Mouse (Mus musculus): ENCODE results near the gene Atp8b4.
"Not testable (repeated sequence)": the region's sequence is repeated elsewhere in the genome, so short reads cannot be mapped to it uniquely, and the experiment has no call there.

Atp8b4 gene

GRCm38 (mm10) chr2:126495832-126496695 lies 4.4 kb downstream of the Atp8b4 start:
- peak; percentile 38 for DNase-seq (ENCODE audit: low read depth)

- DNase-seq (ENCODE audit: low read depth) = no peak
These were observed 5.2 kb downstream of the Atp8b4 start for GRCm38 (mm10) chr2:126495230-126495629.

DNA sequence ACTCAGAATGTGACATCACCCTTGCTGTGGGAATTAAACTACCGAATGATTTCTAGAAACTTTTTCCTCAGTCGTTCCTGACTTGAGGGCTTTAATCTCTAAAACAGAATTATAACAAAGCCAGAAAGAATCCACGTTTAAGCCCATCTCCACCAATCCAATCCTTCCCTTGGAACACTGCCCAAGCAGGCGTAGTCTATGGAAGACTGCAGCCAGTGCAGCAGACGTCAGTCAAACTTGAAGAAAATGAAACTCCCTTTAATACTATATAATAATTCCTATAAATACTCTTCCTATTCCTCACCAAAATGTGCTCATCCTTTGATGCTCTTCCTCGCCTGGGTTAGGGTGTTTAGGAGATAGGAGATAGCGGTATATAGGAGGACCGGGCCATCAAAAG lies 7.2 kb downstream of the Atp8b4 start:
- DNase-seq (ENCODE audit: low read depth) = no peak

DNA sequence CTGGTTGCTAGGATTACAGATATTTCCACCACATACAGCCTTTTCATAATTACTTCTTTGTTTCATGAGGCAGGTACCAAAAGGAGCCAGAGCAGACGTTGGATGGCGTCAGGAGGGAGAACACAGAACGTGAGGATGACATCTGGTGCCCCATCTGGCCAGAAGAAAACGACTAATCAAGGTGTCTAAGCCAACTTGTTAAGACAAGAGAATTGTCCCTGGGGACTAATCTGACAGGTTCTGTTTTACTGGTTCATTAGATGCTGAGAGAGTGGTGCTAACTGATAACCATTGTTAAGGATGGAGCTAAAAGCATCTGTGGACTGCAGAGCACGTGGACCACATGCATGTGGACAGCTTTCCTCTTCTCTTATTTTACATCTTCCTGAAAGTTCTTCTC lies 7.8 kb downstream of the Atp8b4 start:
- no peak for DNase-seq (ENCODE audit: low read depth)

- peak; percentile 94 for DNase-seq (ENCODE audit: low read depth)
These were observed 9.0 kb downstream of the Atp8b4 start for GRCm38 (mm10) chr2:126491446-126491845.

DNA sequence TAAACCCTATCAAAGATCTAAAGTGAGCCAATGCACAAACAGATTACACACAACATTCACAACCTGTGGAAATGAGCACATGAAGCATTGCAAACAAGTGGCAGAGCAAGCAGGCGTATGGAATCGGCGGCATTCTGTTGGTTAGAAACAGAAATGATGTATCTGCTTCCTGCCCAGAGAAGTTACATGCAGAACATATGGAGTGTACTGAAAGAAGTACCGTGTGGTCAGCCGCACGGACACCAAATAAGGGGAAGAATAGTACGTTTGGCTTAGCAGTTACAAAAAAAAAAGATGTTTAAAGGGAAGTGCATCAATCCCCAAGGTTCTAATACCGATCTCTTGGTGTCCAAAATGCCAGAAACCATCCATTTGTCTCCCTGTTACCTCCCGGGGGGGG lies 9.9 kb downstream of the Atp8b4 start:
- DNase-seq (ENCODE audit: low read depth) = peak; percentile 55

- DNase-seq (ENCODE audit: low read depth) = no peak
These were observed 15.0 kb downstream of the Atp8b4 start for GRCm38 (mm10) chr2:126485262-126486017.

DNA sequence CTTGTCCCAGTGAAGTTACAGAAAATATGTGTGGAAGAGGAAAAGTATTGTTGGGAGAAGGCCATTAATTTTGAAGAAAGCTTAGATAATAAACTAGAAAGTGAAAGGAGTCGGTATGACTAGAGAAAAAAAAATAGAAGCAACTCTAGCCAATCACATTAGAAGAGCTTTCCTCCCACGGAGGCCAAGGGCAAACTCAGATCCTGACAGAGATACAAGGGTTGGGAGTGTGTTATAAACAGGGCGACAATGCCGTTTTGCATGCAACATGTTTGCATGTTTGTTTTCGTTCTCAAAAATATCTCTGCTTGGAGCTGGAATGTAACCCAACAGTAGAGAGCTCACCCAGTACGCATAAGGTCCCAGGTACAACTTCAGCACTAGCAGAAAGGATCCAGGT lies 17.1 kb downstream of the Atp8b4 start:
- no peak for DNase-seq (ENCODE audit: low read depth)

DNA sequence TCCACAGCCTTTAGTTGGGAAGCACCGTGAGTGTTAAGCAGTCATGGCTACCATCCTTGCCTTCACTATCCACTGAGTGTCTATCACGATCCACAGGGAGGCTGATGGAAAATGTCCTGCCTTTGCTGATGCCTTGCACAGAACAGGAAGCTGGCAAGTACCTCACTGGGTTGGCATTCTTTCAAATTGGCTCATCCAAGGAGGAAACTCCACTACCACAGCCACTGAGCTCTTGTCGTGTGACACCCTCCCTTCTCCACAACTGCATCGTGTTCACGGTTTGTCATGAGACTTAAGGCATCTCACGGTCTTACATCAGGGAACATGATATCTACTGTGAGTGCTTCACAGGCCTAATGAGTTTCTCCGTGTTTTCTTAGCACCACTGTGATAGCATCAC lies 22.9 kb downstream of the Atp8b4 start:
- peak; percentile 66 for DNase-seq (ENCODE audit: low read depth)

DNA sequence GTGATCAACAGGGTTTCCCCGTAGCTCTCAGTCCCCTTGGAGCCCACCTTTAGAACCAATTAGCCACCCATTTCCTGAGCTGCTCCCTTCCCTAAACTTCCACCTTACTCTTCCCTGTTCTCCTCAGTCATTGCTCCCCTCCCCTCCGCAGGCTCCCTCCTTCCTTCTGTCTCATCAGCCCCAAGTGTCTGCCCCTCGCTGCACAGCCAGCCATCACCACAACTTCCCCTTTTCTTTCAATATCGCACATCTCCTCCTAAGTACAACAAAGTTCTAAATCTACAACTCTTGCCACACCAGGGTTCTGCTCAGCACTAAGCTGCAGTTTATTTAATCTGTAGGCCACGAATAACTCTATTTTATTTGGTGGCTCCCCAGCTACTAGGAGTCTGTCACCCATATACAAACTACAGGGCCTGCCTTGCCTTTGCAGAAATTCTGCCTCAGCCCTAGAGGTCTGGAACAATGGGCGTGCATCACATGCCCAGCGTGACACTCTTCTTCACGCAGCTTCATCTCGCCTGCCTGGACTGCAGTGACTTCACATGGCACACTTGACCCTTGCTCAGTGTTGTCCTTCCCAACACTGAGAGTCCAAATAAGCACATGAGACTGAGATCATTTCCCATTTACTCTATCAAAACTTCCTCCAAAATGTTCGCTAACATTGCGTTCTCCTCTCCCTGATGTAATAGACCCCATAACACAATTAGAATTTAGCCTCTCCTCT lies 24.6 kb downstream of the Atp8b4 start:
- peak; percentile 93 for DNase-seq (ENCODE audit: low read depth)

- peak; percentile 97 for DNase-seq (ENCODE audit: low read depth)
These were observed 26.5 kb downstream of the Atp8b4 start for GRCm38 (mm10) chr2:126474019-126474418.

- DNase-seq (ENCODE audit: low read depth) = no peak
These were observed 27.6 kb downstream of the Atp8b4 start for GRCm38 (mm10) chr2:126472836-126473235.

DNA sequence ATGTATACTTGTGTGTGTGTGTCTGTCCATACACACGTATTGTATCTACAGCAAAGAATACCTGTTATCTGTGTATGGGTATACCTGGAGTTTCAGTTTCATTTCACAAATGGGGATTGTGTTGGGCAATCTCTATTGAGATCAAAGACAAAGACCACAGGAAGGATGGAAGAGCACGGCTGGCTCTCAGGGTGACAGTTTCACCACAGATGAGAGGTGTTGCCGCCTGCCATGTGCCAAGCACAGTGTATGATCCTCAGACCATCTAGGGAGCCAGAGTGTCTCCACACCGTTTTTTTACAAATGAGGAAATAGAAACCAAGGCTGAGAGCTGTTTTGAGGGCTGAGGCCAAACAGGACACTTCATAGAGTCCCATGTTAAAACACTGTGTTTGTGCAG lies 32.7 kb downstream of the Atp8b4 start:
- peak; percentile 78 for DNase-seq (ENCODE audit: low read depth)

GRCm38 (mm10) chr2:126466391-126467134 lies 33.9 kb downstream of the Atp8b4 start:
- peak; percentile 82 for DNase-seq (ENCODE audit: low read depth)

GRCm38 (mm10) chr2:126458661-126459060 lies 41.8 kb downstream of the Atp8b4 start:
- DNase-seq (ENCODE audit: low read depth) = peak; percentile 61

- DNase-seq (ENCODE audit: low read depth) = not testable (repeated sequence)
These were observed 42.7 kb downstream of the Atp8b4 start for GRCm38 (mm10) chr2:126457759-126458158.

DNA sequence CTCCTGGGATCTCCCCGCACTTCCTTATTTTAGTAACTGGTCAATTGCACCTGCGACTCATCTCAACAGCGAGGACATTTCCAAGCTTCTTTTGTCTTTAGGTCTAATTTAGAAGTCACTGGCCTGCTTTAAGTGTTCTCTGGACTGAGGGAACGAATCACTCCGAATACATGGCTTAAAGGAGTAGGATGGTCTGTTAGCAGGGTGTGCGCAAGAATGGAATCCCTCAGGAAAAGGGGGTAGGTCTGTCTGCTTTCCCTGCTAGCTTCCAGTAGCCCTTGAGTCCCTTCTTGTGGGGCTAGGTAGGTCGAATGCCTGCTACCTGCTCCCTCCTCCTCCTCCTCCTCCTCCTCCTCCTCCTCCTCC lies 49.6 kb downstream of the Atp8b4 start:
- DNase-seq (ENCODE audit: low read depth) = no peak

DNA sequence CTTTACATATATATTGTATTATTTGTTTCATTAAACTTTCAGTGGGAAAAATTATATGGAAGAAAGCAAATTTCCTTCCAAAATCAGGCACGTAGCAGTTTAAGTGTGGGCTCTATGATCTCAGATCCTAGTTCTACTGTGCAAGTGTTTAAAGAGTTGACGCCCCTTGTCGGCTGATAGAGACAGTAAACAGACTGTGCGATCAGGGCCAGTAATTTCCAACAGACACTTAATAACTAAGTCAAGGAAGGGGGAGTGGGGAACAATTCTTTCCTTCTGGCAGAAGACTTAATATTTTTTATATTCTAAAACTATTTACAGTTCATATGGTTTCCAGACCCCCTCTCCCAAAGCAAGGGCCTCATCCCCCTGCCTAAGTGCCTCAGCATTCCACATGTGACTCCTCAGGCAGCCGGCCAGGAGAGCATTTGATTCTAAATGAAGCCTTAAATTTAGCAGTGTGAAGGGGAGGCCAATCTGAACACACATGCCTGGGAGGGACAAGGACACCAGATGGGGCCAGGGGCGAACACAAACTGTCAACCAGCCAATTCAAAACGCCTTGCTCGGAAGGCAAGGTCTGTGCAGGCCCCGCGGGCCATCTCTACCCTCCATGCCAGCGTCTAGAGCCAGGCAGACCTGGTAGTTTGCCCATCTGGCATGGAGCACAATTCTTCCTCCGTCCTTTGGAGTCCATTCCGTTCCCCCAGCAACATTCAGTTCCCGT lies 50.1 kb downstream of the Atp8b4 start:
- DNase-seq (ENCODE audit: low read depth) = no peak

DNA sequence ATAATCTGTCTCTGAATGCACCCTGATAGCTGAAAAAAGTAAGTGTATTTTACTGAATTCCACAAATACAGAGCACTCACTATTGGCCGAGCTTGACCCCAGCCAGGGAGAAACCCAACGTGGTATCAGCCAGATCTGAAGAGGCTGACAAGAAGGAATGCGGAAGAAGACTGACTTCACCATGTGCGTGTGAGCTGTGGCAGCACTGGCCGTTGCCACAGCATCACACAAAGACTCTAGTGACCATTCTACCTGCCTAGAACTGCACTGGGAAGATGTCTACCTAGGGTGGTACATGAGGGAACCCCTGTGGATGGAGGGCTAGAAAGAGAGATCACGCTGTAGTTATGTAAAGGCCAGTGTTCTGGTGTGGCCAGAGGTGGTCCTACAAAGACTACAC lies 55.4 kb downstream of the Atp8b4 start:
- DNase-seq (ENCODE audit: low read depth) = no peak

DNA sequence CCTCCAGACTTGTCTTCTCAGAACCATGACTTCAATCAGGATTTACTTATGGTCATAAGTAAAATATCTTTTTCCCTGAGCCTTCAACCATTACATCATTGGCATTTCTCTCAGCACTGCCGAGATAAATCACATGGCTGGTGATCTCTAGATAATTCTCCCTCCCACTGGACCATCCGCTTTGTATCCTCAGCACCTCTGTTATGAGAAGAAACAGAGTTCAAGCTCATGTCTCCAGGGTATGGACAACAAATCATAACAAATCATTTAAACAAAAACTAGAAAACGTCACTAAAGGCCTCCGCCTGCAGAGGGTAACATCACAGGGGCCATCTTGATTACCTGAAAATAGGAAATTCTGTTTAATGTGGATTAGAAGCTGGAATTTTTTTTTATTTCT lies 58.9 kb downstream of the Atp8b4 start:
- no peak for DNase-seq (ENCODE audit: low read depth)

DNA sequence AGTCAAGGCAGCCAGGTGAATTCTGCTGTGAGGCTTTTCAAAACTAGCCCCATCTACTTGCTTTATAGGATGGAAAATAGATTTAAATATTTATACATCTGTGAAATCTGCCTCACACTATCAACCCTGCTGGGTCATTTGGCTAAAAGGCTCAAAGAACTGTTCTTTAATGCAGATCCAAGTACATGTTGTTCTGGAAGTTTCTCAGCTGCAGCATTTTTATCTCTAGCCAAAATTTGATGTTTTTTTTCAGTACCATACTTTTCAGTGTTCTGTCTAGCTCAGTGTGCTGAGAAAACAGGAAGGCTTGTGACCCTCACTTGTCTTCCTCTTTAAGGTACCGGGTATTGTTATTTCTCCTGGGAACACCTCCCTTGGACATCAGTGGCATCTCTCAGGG lies 65.8 kb downstream of the Atp8b4 start:
- no peak for DNase-seq (ENCODE audit: low read depth)
